Mouse (Mus musculus): ENCODE results near the gene Vsig10l.

GRCm38 (mm10) chr7:43442684-43443083 is 20.3 kb upstream of the Vsig10l start:
- TF ChIP-seq FLI1 (IDR thresholded peaks at IDR 0.05; ENCODE audit: low read length) (no peak), GATA1 (IDR thresholded peaks at IDR 0.05; ENCODE audit: borderline replicate concordance, low read length) (no peak; the same call in 2 of the 3 replicates)

Data from megakaryocyte, embryonic 14.5 days (primary cell).